Mouse (Mus musculus) heart, postnatal 14 days (tissue): ENCODE measurements around the gene Iqcf1. TPM values are rescaled to one million over a fixed set of nuclear protein-coding genes. Genes with fewer than 3 reads are reported as not detected.

Experiments used
- DNase-seq, 2 experiments: peaks; one replicate each; pipeline ENCODE4 v3.0.0; 2021 to 2022
- intact Hi-C: fragments of 180-260 bp; cut with DNase I; formaldehyde crosslinking; loops from one replicate; pipeline ENCODE4 v1.15.1; 2025
- total RNA-seq, 2 experiments: library from RNA; stranded (reverse); gene quantifications; 2 replicates each; pipeline ENCODE4 v1.2.3; 2021

Iqcf1 gene
- total RNA-seq, 2 experiments from 2014 or later = not detected

DNA sequence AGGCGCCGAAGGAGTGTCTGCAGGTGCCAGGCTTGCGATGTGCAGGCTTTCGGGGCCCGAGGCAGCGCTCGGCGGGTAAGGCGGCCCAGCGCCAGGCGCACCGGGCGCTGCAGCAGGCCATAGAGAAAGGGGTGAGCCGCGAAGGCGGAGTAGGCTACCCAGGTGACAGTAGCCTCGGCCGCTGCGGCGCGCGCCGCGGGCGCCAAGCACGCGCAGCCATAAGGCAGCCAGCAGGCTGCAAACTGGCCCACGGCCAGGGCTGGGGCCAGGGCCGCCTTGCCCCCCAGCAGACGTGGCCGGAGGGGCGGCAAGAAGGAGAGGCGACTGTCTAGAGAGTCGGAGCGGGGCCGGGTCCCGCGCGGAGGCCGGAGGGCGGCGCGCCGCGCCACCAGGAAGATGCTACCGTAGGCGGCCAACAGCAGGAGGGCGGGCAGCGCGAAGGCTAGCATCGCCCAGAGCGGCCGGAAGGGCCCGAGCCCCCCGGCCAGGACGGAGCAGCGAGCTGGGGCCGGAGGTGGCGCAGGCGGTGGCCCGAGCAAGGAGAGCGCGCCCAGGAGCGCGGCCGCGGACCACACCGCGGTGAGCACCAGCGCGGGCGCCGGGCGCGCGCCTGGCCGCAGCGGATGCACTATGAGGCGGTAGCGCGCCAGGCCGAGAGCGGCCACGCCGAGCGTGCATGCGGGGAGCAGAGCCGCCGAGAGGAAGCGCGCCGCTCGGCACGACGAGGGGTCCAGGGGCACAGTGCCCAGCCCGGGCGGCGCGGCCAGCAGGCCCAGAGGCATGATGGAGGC, 34.8 kb upstream of the Iqcf1 start:
- intact Hi-C loops = no loop called here
- peak; percentile 71 to 73 for DNase-seq

- intact Hi-C loops = no loop called here
- DNase-seq = no peak
Observed at GRCm38 (mm10) chr9:106465571-106466200, 34.1 kb upstream of the Iqcf1 start, which contains the start of gene Gpr62. Gene Gpr62, minus strand, starts transcription at chr9:106465938.

- intact Hi-C loops = no loop called here
- DNase-seq = no peak
Observed at GRCm38 (mm10) chr9:106466721-106467120, 33.0 kb upstream of the Iqcf1 start.

- intact Hi-C loops = no loop called here
- DNase-seq = no peak
Observed at GRCm38 (mm10) chr9:106467746-106468145, 32.0 kb upstream of the Iqcf1 start.

- intact Hi-C loops = no loop called here
- DNase-seq = no peak
Observed at GRCm38 (mm10) chr9:106469317-106469716, 30.4 kb upstream of the Iqcf1 start.

GRCm38 (mm10) chr9:106469776-106470175, 30.0 kb upstream of the Iqcf1 start:
- no peak for DNase-seq
- intact Hi-C loops = no loop called here

DNA sequence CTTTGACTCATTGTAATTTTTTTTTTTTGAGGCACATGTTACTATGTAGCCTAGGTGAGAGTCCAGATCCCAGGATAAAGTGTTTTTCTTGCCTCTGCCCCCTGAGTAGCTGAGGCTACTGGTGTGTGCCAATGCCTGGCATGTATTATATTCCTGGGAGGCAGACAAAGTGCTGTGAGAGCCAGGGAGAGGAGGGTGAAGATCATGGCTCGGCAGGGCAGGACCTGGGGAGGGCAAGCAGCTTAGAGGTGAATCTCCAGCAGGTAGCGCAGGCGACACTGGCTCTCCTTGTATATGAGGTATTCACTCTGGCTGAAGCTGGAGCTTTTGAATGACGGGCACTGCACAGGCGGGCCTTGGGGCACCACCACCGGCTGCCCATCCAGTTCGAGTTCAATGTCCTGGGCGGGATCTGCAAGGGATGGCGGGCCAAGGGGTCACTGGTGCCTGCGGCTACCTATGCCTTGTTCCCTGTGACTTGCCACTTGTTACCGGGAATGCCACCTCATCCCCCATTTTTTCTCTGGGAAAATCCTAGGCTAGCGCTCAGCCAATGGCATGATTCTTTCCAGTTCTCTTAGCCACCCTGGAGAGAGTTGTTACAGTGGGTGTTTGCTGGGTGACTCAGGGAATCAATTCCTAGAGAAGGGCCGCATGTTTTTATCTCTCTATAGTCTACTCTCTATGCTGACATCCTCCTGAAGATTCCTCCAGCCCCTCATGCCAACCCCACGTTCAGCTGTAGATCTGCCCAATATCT, 28.6 kb upstream of the Iqcf1 start:
- peak; percentile 1 to 2 for DNase-seq

GRCm38 (mm10) chr9:106471892-106472291, 27.9 kb upstream of the Iqcf1 start:
- intact Hi-C loops = no loop called here
- peak; percentile 71 to 72 for DNase-seq

More for the DNA sequence above, 28.6 kb upstream of the Iqcf1 start:
- intact Hi-C loops = no loop called here

DNA sequence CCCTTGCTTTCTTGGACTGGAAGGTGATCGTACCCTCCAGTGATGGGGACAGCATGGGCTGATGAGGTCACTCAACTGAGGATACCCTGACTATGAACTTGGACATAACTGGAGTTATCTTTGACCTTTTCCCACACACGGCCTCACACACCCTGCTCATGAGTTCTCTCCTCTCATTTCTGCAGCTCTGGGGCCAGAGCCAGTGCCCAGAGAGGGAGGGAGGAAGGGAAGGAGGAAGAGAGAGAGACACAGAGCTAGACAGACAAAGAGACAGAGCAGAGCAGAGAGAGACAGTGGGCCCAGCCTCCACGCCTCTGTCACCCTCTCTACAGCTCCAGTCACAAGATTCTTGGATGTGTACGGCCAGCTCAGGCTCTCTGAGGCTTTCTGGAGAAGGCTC, 27.4 kb upstream of the Iqcf1 start:
- intact Hi-C loops = no loop called here
- peak; percentile 17 to 22 for DNase-seq

- DNase-seq = peak; percentile 4 to 5
- intact Hi-C loops = no loop called here
Observed at GRCm38 (mm10) chr9:106473081-106473752, 26.6 kb upstream of the Iqcf1 start.

DNA sequence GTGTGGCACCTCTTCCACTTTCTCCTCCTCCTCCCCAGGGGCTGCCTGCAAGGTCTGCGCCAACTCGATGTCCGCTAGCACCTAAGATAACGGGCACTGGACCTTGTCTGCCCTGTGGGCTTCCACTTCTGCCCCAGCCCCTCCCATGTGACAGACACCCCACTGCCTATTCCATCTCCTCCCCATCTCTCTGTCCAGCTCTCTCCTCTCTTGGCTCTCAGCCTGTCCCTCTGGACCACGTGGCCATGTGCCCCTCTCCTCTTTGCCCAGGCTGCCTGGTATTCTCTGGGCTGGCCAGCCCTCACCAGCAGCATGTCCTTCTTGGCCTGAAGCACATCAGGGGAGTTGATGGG, 26.0 kb upstream of the Iqcf1 start:
- intact Hi-C loops = loop anchor here (2.0 kb wide), 1 partner anchor 45 kb away; the partner anchor contains the start of gene Rpl29
- peak; percentile 3 to 5 for DNase-seq

GRCm38 (mm10) chr9:106474456-106474855, 25.3 kb upstream of the Iqcf1 start:
- intact Hi-C loops = loop anchor here (2.0 kb wide), 1 partner anchor 46 kb away; the partner anchor contains the start of gene Rpl29
- DNase-seq = peak; percentile 75 to 81

GRCm38 (mm10) chr9:106475046-106475445, 24.7 kb upstream of the Iqcf1 start:
- peak; percentile 48 to 56 for DNase-seq
- intact Hi-C loops = loop anchor here (2.0 to 5.0 kb wide), 3 partner anchors 46 to 168 kb away; partner anchors contain the start of genes Dusp7 and Rpl29

- intact Hi-C loops = loop anchor here (1.0 to 5.0 kb wide), 5 partner anchors 27 to 187 kb away; partner anchors contain the start of genes Dusp7 and Rpl29
Observed at GRCm38 (mm10) chr9:106475663-106476001, 24.1 kb upstream of the Iqcf1 start, which contains the start of gene Rrp9. Gene Rrp9, plus strand, starts transcription at chr9:106475963.

DNA sequence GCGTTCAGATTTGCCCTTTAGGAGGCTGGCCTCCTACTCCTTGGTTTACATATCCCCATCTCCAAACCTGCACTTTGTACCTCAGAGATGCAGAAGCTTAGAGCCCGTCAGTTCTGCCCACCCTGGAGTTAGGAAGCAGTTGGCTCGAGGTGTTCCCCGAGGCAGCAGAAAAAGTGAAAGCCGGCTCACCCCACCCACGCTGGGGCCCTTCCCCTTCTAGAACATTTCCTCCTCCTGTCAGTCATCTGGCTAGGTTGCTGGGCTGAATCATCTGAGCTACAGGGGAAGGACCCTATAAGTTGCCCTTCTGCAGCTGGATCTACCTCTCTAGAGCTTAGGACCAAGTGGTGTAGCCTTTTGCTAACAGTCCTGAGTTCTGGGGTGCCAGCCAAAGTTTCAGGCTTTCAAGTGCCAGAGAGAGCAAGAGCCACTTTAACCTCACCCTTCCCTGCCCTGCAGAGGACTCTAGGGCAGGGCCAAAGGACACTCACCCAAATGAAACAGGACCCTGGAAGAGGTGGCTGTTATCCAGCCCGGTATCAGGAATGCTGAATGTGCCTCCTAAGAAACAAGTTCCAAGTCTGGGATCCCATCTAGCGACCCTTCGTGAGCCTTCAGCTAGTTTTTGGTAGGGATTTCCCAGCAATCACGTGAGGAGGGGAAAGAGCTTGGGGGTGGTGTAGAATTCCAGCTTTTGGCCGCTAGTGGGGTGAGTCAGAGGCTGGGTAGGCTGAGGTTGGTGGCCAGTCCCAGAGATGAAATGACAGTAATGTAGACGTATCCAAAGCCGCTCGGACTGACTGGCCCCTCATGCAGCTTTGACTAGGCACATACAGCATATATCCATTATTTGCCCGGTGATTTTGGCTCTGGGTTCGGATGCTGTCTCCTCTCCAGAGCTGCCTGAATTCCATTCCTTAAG, 23.5 kb upstream of the Iqcf1 start:
- intact Hi-C loops = loop anchor here (1.0 to 5.0 kb wide), 4 partner anchors 28 to 187 kb away; partner anchors contain the start of gene Dusp7
- DNase-seq = peak; percentile 63 to 68

More at GRCm38 (mm10) chr9:106475663-106476001, 24.1 kb upstream of the Iqcf1 start, which contains the start of gene Rrp9:
- DNase-seq = no peak

GRCm38 (mm10) chr9:106476924-106477484, 22.8 kb upstream of the Iqcf1 start, which contains the start of gene Parp3:
Gene Parp3, minus strand, starts transcription at chr9:106476949.
- intact Hi-C loops = loop anchor here (1.0 to 5.0 kb wide), 4 partner anchors 29 to 188 kb away; partner anchors contain the start of gene Dusp7
- DNase-seq = peak; percentile 97 to 98

- no peak for DNase-seq
- intact Hi-C loops = loop anchor here (2.0 to 5.0 kb wide), 3 partner anchors 110 to 189 kb away; partner anchors contain the start of gene Dusp7
Observed at GRCm38 (mm10) chr9:106477649-106478048, 22.1 kb upstream of the Iqcf1 start.

- intact Hi-C loops = loop anchor here (5.0 kb wide), 2 partner anchors 111 to 171 kb away; partner anchors contain the start of gene Dusp7
- DNase-seq = no peak
Observed at GRCm38 (mm10) chr9:106478101-106478500, 21.7 kb upstream of the Iqcf1 start.
